Mouse (Mus musculus) stomach, postnatal 0 days (tissue): ENCODE data around the gene Ltv1.

ENCODE experiments used
- CTCF ChIP-seq: IDR thresholded peaks from 2 replicates; pipeline ENCODE4 v1.5.1; 2016; ENCODE audit warnings: antibody characterized with exemption, low read depth, mild to moderate bottlenecking, moderate library complexity
- EP300 ChIP-seq: optimal IDR thresholded peaks from 2 replicates; pipeline ENCODE3; 2016; ENCODE audit warnings: antibody characterized with exemption

DNA sequence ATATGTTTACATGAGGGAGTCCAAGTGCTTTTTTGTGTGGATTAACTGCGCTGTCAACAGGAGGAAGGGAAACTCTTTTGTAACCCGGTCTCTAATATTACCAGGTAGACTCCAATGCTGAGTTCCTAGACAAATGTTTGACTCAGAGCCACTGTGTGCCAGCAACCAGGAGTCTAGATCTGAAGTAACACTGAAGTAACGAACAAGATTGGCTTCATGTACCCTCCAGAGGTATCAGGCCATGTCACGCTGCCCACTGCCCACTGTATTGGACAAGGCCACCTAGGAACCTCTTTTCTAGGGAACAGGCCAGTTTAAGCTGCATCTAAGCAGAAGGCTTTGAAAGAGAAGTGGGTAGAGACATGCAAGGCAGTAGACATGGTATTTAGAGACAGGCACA lies 16.1 kb upstream of the Ltv1 start:
- TF ChIP-seq CTCF (no peak), EP300 (no peak)
